Mouse (Mus musculus) CH12.LX (cell line): ENCODE measurements around the gene Eif4g2. TPM values are rescaled to one million over a fixed set of nuclear protein-coding genes. Genes with fewer than 3 reads are reported as not detected.

Source experiments
- DNase-seq: peaks from one replicate; pipeline ENCODE4 v3.0.0-alpha.2; 2013; ENCODE audit errors: extremely low read depth
- H3K27ac ChIP-seq: 2 replicates; pipeline ENCODE4 v1.5.1; 2012; ENCODE audit warnings: low read depth, mild to moderate bottlenecking, control low read depth, moderate library complexity; ENCODE audit not compliant: insufficient read depth
- H3K27me3 ChIP-seq: replicated peaks from 2 replicates; pipeline ENCODE3; 2012; ENCODE audit warnings: inconsistent platforms
- H3K36me3 ChIP-seq, 2 experiments: replicated peaks in 1 of 2; 2 replicates each; pipeline versions ENCODE3 to v1.6.1; 2012; ENCODE audit warnings: inconsistent platforms in 1 of 2, low read length in 1 of 2, mild to moderate bottlenecking in 1 of 2, mixed read lengths in 1 of 2, moderate library complexity in 1 of 2; ENCODE audit not compliant: control insufficient read depth in 1 of 2, insufficient read depth in 1 of 2
- H3K4me1 ChIP-seq, 2 experiments: 2 replicates each; pipeline ENCODE4 v1.6.1; 2012; ENCODE audit warnings: inconsistent platforms in 1 of 2, moderate library complexity in 1 of 2; ENCODE audit not compliant: insufficient read depth in 2 of 2, control insufficient read depth in 1 of 2
- H3K4me2 ChIP-seq: 2 replicates; pipeline ENCODE4 v1.6.1; 2012; ENCODE audit warnings: low read depth, mild to moderate bottlenecking, control low read depth; ENCODE audit not compliant: poor library complexity, insufficient read depth, severe bottlenecking
- H3K4me3 ChIP-seq, 3 experiments: fragments of 150-350 bp in 1 of 3; sonication (generic) in 1 of 3; replicated peaks in 1 of 3; 2 replicates each; pipeline versions ENCODE3 to v1.5.1; 2011 to 2012; ENCODE audit warnings: low read depth in 2 of 3, low read length in 2 of 3, mild to moderate bottlenecking in 2 of 3, moderate library complexity in 2 of 3, control low read depth in 1 of 3, improper control_type of control experiment in 1 of 3, inconsistent platforms in 1 of 3, mixed read lengths in 1 of 3; ENCODE audit not compliant: poor library complexity in 1 of 3
- H3K79me2 ChIP-seq: replicated peaks from 2 replicates; pipeline ENCODE4 v1.6.1; 2012; ENCODE audit warnings: mild to moderate bottlenecking, moderate library complexity; ENCODE audit not compliant: control insufficient read depth, poor library complexity, insufficient read depth, severe bottlenecking; ENCODE audit errors: extremely low read depth
- H3K9ac ChIP-seq: 2 replicates; pipeline ENCODE4 v1.6.1; 2012; ENCODE audit warnings: low read depth, mild to moderate bottlenecking, control low read depth, moderate library complexity; ENCODE audit not compliant: insufficient read depth
- H3K9me3 ChIP-seq: replicated peaks from 2 replicates; pipeline ENCODE3; 2012; ENCODE audit warnings: low read length, inconsistent platforms, mixed read lengths
- BHLHE40 ChIP-seq: IDR thresholded peaks from 2 replicates; pipeline ENCODE4 v1.6.1; 2011; ENCODE audit warnings: mild to moderate bottlenecking, low read depth, low read length, improper control_type of control experiment
- CHD2 ChIP-seq: IDR thresholded peaks from 2 replicates; pipeline ENCODE4 v1.6.1; 2011; ENCODE audit warnings: low read length, improper control_type of control experiment
- GABPA ChIP-seq: IDR thresholded peaks from 2 replicates; pipeline ENCODE4 v1.6.1; 2012; ENCODE audit warnings: low read depth, low read length, improper control_type of control experiment, inconsistent platforms; ENCODE audit not compliant: insufficient replicate concordance
- KAT2A ChIP-seq: IDR thresholded peaks from 2 replicates; pipeline ENCODE4 v1.6.1; 2012; ENCODE audit warnings: low read length, improper control_type of control experiment, inconsistent platforms; ENCODE audit not compliant: insufficient replicate concordance
- MAFK ChIP-seq: IDR thresholded peaks from 2 replicates; pipeline ENCODE4 v1.6.1; 2011; ENCODE audit warnings: low read length, improper control_type of control experiment; ENCODE audit not compliant: insufficient replicate concordance
- MAX ChIP-seq: IDR thresholded peaks from 2 replicates; pipeline ENCODE4 v1.6.1; 2011; ENCODE audit warnings: low read length, improper control_type of control experiment
- MAZ ChIP-seq: IDR thresholded peaks from 2 replicates; pipeline ENCODE4 v1.6.1; 2012; ENCODE audit warnings: low read depth, mild to moderate bottlenecking, inconsistent platforms, low read length, improper control_type of control experiment, moderate library complexity
- MEF2A ChIP-seq: IDR thresholded peaks from 2 replicates; pipeline ENCODE4 v1.6.1; 2014; ENCODE audit warnings: low read depth, mild to moderate bottlenecking, inconsistent platforms, low read length, improper control_type of control experiment, borderline replicate concordance
- MXI1 ChIP-seq: IDR thresholded peaks from 2 replicates; pipeline ENCODE4 v1.6.1; 2011; ENCODE audit warnings: mild to moderate bottlenecking, low read depth, low read length, improper control_type of control experiment
- MYC ChIP-seq: IDR thresholded peaks from 2 replicates; pipeline ENCODE4 v1.6.1; 2011; ENCODE audit warnings: low read depth, mild to moderate bottlenecking, improper control_type of control experiment, low read length
- NELFE ChIP-seq: IDR thresholded peaks from 2 replicates; pipeline ENCODE4 v1.6.1; 2011; ENCODE audit warnings: low read depth, low read length, improper control_type of control experiment
- POLR2A ChIP-seq: IDR thresholded peaks from 2 replicates; pipeline ENCODE4 v1.6.1; 2011; ENCODE audit warnings: low read depth, mild to moderate bottlenecking, improper control_type of control experiment, low read length
- RAD21 ChIP-seq: IDR thresholded peaks from 2 replicates; pipeline ENCODE4 v1.6.1; 2011; ENCODE audit warnings: low read depth, mild to moderate bottlenecking, low read length, improper control_type of control experiment, moderate library complexity
- SIN3A ChIP-seq: IDR thresholded peaks from 2 replicates; pipeline ENCODE4 v1.6.1; 2012; ENCODE audit warnings: low read length, improper control_type of control experiment, inconsistent platforms
- TBP ChIP-seq: conservative IDR thresholded peaks from 2 replicates; pipeline ENCODE4 v1.6.1; 2011; ENCODE audit warnings: low read depth, low read length, improper control_type of control experiment
- TCF12 ChIP-seq: IDR thresholded peaks from 2 replicates; pipeline ENCODE4 v1.6.1; 2014; ENCODE audit warnings: low read depth, mild to moderate bottlenecking, inconsistent platforms, low read length, improper control_type of control experiment
- UBTF ChIP-seq: IDR thresholded peaks from 2 replicates; pipeline ENCODE4 v1.6.1; 2012; ENCODE audit warnings: low read depth, mild to moderate bottlenecking, inconsistent platforms, low read length, improper control_type of control experiment, moderate library complexity
- USF1 ChIP-seq: IDR thresholded peaks from 2 replicates; pipeline ENCODE4 v1.6.1; 2014; ENCODE audit warnings: low read depth, mild to moderate bottlenecking, inconsistent platforms, low read length, improper control_type of control experiment
- USF2 ChIP-seq: conservative IDR thresholded peaks from 2 replicates; pipeline ENCODE4 v1.6.1; 2011; ENCODE audit warnings: low read depth, low read length, improper control_type of control experiment
- ZKSCAN1 ChIP-seq: IDR thresholded peaks from 2 replicates; pipeline ENCODE4 v1.6.1; 2012; ENCODE audit warnings: low read depth, inconsistent platforms, low read length, improper control_type of control experiment, borderline replicate concordance
- ZMIZ1 ChIP-seq: IDR thresholded peaks from 2 replicates; pipeline ENCODE4 v1.6.1; 2012; ENCODE audit warnings: low read depth, mild to moderate bottlenecking, inconsistent platforms, low read length, improper control_type of control experiment
- ZNF384 ChIP-seq: IDR thresholded peaks from 2 replicates; pipeline ENCODE4 v1.6.1; 2012; ENCODE audit warnings: low read depth, low read length, improper control_type of control experiment, inconsistent platforms
- dilution Hi-C: fragments of 300-500 bp; cut with MboI; formaldehyde crosslinking; loops from 2 replicates; pipeline ENCODE4 v1.14.3; 2020; ENCODE audit warnings: low sequenced_read_pairs; ENCODE audit not compliant: extremely low pct_unique_long_range_greater_than_20kb, extremely low pct_ligation_motif_present
- in situ Hi-C: fragments of 300-500 bp; cut with MboI; formaldehyde crosslinking; loops from 3 replicates; pipeline ENCODE4 v1.14.3; 2019; ENCODE audit warnings: low sequenced_read_pairs, low pct_ligation_motif_present, low pct_unique_long_range_greater_than_20kb, mixed read lengths
- polyA plus RNA-seq: library from polyadenylated mRNA; unstranded; fragments of >175 nt; gene quantifications from 2 replicates; pipeline ENCODE4 v1.2.1, GENCODE M21; 2012; ENCODE audit warnings: low read depth; ENCODE audit not compliant: insufficient read length
- total RNA-seq, 2 experiments: library from RNA; depleted of rRNA; stranded (reverse); fragments of 300-350 nt in 1 of 2; fragments of >200 nt in 1 of 2; gene quantifications; 2 replicates each; pipeline ENCODE4 v1.2.3; 2012 to 2014

Eif4g2 gene
- total RNA-seq (2012; rRNA removed) (217 and 318 TPM in 2 replicates), total RNA-seq (2014; rRNA removed) (671 and 744 TPM in 2 replicates), polyA plus RNA-seq (821 and 920 TPM in 2 replicates)

DNA sequence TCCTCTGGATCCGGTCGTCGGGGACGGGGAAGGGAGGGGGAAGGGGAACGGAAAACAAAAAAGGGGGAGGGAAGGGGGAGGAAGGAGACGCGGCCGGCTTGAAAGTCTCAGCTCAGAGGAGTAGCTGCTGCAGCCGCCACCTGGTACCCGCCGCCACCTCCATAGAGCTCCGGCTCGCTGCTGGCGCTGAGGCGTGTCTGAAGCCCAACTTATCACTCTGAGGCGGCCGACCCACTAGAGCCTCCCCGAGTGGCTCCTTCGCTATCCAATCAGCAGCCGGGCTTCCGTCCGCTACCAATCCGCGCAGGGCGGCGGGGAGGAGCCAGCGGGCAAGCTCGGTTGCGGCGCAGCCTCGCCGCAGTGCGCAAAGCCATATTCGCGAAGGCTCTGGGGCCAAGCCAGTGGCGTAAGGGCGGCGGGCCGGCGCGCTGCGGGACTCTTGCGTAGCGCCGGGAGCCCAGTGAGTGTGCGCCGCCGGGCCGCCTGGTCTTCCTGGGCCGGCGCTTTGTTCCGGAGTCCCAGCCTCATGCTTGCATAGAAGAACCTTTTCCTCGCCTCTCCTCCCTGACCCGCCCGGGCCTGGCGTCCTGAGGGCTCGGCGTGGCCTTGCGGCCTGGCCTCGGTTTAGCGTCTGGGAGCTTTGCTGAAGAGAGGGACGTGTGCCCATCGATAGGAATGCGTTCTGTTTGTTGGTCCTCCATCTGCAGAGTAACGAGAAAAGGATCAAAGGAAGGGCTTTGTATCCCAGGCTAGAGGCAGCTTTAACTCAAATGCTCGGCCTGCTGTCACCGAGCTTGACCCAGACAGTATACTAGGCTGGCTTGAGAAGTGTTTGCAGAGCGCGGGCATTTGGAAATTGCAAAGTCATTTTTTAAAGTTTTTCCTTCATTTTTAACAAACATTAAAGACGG is at the start of gene Eif4g2:
Gene Eif4g2 (minus strand): TSS at position 209 of the 911 bp plus-strand sequence.
- dilution Hi-C loops: no loop called here
- Histone ChIP-seq H3K4me2 (peak within 1 kb of the TSS; percentile 88), H3K9me3 (no peaks in the 10 kb centered on the region), H3K9ac (peak within 1 kb of the TSS; percentile 92), H3K79me2 (peaks cover 32% of the 10 kb centered on the region), H3K27me3 (no peaks in the 10 kb centered on the region), H3K36me3 (peaks cover 27 to 32% of the 10 kb centered on the region in 2 experiments), H3K4me3 (peak within 1 kb of the TSS; percentile 92 to 98 (median 95)), H3K4me1 (peaks cover 0 to 21% of the 10 kb centered on the region in 2 experiments; a peak in 2 of 4 replicates), H3K27ac (peak within 1 kb of the TSS; percentile 97)
- TF ChIP-seq USF2 (no peak), TBP (peak; percentile 95), BHLHE40 (no peak), POLR2A (peak; percentile 100), ZNF384 (no peak), ZKSCAN1 (no peak)
- in situ Hi-C loops: no loop called here
- peak; percentile 96 for DNase-seq

DNA sequence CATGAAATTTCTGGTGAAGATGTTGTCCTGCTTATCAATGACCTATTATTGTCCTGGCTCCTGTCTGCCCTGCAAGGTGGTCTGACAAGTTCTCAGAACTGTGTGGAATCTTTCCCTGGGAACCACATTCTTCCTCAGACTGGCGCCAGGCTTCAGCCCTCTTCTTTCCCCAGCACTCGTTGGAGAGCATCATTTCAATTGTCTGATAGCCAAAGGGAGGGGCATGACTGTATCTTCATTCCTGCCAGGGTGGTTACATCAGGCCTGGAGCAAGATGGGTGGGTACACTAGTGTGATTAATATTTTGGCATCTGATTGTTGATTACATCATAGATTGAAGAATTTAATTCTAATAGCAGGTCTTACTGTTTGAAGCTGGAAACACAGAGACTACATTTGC is 49.8 kb upstream of the Eif4g2 start:
- TF ChIP-seq MAFK (no peak), GABPA (no peak), UBTF (no peak), MAZ (no peak), CHD2 (no peak), MEF2A (no peak), KAT2A (no peak), NELFE (no peak), ZMIZ1 (no peak), TBP (no peak), MYC (no peak), RAD21 (no peak), USF1 (no peak), TCF12 (no peak), SIN3A (no peak), MXI1 (no peak), MAX (no peak)
- in situ Hi-C loops: no loop called here

More for the DNA sequence above, 49.8 kb upstream of the Eif4g2 start:
- Histone ChIP-seq H3K9me3 (no peaks in the 10 kb centered on the region), H3K27ac (no peak overlapping the region), H3K4me2 (no peak overlapping the region), H3K4me1 (no peaks in the 10 kb centered on the region; a peak in 1 of 4 replicates), H3K36me3 (no peaks in the 10 kb centered on the region), H3K27me3 (peaks cover 3% of the 10 kb centered on the region), H3K79me2 (no peaks in the 10 kb centered on the region), H3K9ac (no peak overlapping the region), H3K4me3 (no peak overlapping the region)
- DNase-seq: no peak
- dilution Hi-C loops: no loop called here
